Mouse (Mus musculus) thymus, postnatal 25 days (tissue): ENCODE results near the gene Surf2.

Experiments
- DNase-seq: peaks from one replicate; pipeline ENCODE4 v3.0.0; 2022

The Surf2 gene

DNA sequence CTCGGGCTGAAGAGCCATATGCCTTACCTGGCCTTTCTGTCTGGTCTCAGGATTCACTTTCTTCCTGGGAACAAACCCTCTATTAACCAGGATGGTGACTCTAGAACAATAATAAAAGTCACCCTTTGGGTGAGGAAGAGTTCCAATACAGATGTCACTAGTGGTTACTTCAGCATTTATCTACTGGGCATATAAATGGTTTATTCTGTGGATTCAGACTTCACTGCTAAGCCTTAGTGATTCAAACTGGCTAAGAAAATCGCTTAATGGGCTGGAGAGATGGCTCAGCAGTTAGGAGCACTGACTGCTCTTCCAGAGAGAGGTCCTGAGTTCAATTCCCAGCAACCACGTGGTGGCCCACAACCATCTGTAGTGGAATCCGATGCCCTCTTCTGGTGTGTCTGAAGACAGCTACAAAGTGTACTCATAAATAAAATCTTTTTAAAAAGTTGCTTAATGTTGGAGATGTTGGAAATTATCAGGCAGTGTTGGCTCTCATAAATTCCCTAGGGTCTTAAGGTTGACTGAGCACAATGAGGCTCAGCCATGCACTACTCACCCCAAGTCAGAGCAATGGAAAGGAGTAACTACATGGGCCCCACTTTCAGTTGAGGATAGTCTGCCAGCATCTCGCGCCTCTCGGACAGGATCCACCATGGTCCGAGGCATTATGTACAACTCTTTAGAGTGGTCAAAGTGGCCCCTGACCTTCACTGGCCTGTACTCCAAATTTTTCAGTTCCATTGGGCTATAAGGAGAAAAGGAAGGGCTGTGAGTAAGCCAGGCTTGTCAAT, 1.8 kb upstream of the Surf2 start:
- DNase-seq = no peak

DNA sequence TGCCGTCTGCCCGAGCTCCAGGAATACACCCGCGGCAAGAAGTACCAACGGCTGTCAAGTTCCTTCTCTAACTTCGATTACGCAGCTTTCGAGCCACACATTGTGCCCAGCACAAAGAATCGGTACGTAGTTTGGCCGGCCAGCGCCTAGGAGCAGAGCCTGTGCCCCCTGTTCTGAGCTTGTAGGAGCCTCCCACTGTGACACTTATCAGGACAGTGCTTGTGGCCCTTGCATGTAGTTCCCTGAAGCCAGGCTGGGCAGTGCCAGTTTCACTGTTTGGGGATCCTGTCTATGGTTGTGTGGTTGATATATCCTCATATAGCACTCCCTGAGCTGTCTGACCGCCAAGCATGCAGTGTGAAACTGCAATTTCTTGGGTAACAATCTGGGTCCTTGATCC, 571 bp downstream of the Surf2 start:
- no peak for DNase-seq

GRCm38 (mm10) chr2:26919684-26920083, 3.5 kb downstream of the Surf2 start:
- DNase-seq = no peak

DNA sequence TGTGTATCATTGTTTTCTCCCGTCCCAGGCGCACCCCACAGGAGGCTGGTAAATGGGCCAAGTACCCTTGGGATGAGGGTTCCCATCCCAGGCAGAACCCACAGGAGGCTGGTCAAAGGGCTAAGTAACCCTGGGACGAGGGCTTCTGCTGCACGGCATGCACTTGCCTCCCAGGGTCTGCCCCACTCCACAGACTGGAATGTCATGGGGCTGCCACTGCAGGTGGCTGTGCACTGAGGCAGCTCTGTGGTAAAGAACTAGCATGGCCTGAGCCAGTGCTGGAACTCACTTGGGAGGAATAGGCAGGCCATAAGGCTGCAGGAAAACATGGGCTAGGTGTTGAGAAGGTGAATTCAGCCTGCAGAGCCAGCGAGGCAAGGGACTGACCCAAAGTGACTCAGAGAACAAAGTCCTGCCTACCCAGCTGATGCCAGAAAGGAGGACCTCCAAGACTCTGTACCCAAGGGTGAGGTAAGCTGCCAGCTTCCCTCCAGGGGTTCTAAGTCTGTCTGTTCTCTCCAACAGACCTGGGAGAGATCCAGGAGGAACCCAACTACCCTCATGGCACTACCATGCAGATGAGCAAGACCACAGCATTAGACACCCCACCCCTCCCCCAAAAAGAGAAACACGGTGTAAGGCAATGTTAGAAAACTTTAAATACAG, 4.2 kb downstream of the Surf2 start:
- DNase-seq = no peak

GRCm38 (mm10) chr2:26921784-26922183, 5.6 kb downstream of the Surf2 start:
- DNase-seq = no peak

GRCm38 (mm10) chr2:26927745-26928476, 11.7 kb downstream of the Surf2 start:
- no peak for DNase-seq

GRCm38 (mm10) chr2:26930390-26930789, 14.2 kb downstream of the Surf2 start:
- DNase-seq = peak; percentile 83

GRCm38 (mm10) chr2:26932473-26933303, 16.5 kb downstream of the Surf2 start:
- peak; percentile 53 for DNase-seq

DNA sequence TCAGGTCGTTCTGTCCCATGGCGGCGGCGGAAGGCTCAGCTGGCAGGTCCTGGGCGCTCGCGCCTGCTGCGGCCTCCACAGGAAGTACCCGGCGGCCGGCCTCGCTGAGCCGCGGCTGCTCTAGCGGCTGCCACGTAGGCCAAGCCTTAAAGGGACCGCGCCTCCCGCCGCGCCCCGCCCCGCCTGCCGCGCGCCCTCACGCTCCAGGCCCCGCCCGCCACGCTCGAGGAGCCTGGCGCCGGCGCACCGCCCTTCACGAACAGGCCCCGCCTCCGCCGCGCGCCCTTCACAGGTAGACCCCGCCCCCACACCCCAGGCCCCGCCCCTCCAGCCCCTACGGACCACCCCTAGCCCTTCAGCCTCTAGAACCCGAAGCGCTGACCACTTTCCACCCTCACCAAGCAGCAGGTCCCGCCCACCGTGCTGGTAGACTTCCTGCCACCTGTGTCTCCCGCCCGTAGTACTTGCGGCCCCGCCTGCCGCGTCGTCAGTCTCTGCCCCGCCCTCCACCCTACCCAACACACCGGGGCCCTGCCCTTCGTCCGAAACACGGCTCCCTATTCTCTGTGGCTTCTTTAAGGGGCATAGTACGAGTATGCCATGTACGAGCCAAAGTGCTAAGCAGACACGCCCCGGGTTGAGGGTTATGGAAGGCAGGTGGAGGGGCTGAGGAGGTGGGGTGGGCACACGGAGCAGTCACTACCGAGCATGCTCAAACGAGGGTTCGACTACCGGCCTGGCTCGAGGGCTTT, 17.3 kb downstream of the Surf2 start, which contains the start of the genes Surf4 and Stkld1:
TSS of gene Surf4 (minus strand) at position 625 of the 752 bp plus-strand sequence.
TSS of gene Stkld1 (plus strand) at position 744 of the 752 bp plus-strand sequence.
- DNase-seq = peak; percentile 94

DNA sequence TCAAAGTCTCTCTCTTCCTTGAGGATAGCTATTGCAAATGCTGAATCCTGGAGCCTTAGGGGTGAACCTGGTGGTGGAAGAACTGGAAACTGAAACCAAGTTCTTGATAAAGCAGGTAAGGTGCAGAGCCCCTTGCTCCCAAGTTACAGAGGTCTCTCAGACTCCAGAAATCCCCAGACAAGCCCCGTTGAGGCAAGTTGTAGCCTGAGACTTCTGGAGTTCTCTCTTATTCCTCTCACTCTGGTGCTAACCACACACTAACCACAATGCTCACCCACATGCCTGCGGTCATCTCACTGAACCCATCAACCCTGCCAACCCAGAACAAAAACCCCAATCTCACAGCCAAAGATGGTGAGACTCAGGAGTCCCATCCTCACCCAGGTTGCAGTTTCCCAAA, 19.1 kb downstream of the Surf2 start:
- peak; percentile 51 for DNase-seq

GRCm38 (mm10) chr2:26936425-26936824, 20.3 kb downstream of the Surf2 start:
- DNase-seq = peak; percentile 58

DNA sequence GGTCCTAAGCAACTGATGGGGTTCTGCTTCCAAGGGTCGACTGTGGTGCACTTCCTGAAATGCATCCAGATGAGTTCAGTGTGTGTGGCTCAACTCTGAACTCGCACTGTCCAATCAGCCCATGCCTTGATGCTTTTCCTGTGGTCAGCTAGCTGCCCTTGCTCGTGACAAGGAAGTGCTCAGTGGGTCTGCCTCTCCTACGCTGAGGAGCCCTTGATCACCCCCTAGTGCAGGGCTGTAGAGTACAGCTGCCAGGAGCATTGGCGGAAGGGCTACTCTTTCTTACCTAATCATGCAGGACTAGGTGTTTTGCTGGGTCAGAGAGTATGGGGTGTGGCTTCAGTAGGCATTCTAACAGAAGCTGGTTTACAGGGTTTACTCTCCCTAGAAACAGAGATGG, 25.4 kb downstream of the Surf2 start:
- no peak for DNase-seq

DNA sequence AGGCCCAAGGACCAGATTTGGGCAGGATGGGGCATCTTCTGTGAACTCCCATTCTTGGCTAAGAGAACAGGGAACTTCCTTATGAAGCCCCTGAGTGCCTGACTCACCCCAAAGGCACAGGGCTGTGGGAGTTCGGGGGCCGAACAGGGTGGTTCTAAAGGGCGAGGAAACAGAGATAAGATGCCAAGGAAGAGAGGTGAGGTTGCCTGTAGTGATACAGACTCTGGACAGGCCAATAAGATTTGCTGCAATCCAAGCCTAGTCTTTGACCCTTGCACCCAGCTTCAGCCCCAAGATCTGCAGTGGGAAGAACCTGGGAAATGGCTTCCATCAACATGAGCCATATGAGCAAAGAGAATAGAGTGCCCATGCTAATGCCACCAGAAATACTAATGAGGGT, 27.1 kb downstream of the Surf2 start:
- DNase-seq = no peak

DNA sequence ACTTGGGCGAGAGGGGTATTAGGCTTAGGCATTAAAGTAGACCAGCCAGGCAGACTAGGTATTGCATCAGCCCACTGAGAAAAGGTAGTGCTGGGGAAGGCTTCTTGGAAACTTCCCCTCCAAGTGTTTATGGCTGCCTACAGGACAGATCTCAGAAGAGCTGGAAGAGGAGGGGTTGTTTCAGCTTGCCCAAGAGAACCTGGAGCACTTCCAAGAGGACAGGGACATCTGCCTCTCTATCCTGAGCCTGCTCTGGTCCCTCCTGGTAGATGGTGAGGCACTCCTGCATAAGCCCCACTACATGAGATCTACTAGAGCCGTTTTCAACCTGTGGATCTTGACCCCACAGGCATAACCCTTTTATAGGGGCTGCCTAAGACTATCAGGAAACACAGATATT, 34.2 kb downstream of the Surf2 start:
- no peak for DNase-seq

DNA sequence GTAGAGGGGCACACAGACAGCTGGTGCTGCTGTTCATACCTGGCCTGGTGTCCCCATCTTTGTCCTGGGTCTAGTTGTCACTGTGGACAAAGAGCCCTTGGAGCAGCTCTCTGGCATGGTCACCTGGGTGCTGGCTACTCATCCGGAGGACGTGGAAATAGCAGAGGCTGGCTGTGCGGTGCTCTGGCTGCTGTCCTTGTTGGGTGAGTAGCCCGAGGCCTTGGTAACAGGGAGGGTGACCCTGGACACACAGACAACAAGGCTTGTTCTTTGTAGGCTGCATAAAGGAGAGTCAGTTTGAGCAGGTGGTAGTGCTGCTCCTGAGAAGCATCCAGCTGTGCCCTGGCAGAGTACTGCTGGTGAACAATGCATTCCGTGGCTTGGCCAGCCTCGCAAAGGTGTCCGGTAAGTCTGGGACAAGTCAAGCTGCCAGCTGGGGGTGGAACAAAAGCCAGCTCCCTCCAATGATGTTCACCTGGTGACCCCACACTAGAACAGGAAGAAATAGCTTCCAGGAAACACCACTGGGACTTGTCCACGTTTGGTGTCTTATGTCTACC, 35.3 kb downstream of the Surf2 start:
- no peak for DNase-seq

- no peak for DNase-seq
Observed at GRCm38 (mm10) chr2:26952193-26952592, 36.0 kb downstream of the Surf2 start.

GRCm38 (mm10) chr2:26952866-26953265, 36.7 kb downstream of the Surf2 start:
- no peak for DNase-seq

GRCm38 (mm10) chr2:26954735-26955395, 38.7 kb downstream of the Surf2 start:
- DNase-seq = peak; percentile 42

- DNase-seq = no peak
Observed at GRCm38 (mm10) chr2:26956811-26957487, 40.8 kb downstream of the Surf2 start.

GRCm38 (mm10) chr2:26957488-26957859, 41.3 kb downstream of the Surf2 start:
- DNase-seq = no peak
